Mouse (Mus musculus): Measurements from ENCODE around the gene Fam71a.
"Not testable (repeated sequence)": the region's sequence is repeated elsewhere in the genome, so short reads cannot be mapped to it uniquely, and the experiment has no call there.

GRCm38 (mm10) chr1:191149489-191149888 is 15.1 kb downstream of the Fam71a start:
- not testable (repeated sequence) for TF ChIP-seq POLR2A (IDR thresholded peaks at IDR 0.05; ENCODE audit: low read depth, low read length); CTCF (IDR thresholded peaks at IDR 0.05; ENCODE audit: extremely low read depth, insufficient read depth, insufficient read length, insufficient replicate concordance)
